ENCODE assay signal across 8 mouse cellular contexts in the genomic region with DNA sequence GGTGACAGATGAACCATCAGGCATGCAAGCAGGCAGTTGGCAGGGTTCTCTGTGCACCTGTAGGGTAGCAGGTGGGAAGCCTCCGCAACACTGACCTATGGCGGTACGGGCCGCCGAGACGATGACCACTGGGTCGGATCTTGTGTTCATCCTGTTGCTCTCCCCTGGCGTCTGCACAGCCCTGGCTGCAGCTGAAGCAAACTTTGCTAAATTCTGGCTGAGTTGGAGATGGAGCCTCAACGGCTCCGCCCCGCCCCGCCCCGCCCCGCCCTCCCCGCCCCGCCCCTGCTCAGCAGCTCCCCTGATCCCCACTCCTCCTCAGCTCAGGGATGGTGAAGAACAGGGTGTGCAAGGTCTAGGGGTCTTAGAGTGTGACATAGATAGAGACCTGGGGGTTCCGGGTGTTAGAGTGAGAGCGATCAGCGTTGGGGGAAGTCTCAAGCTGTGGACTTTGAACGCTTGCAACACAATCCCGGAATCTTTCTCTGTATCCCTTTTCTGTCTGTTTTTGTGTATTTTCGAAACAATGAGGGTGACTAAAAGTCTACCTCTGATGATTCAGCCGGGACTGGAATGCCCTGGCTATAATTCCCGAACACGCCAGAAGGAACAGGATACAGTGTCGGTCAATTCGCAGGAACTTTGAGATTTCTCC. TPM values are rescaled to one million over a fixed set of nuclear protein-coding genes. Genes with fewer than 3 reads are reported as not detected.
DNase-seq lines count a peak whose midpoint lies in the region; ATAC-seq lines count a peak whose summit lies in the region.

Gene Acat3, minus strand, starts transcription at position 450 of the 655 bp plus-strand sequence.

- H3K4me1 ChIP-seq in megakaryocyte, embryonic 14.5 days, result peaks cover 44% of the 10 kb centered on the region

- peak within 1 kb of the TSS; percentile 90 for H3K4me3 ChIP-seq in megakaryocyte, embryonic 14.5 days (replicated peaks)

- H3K27me3 ChIP-seq in megakaryocyte, embryonic 14.5 days (replicated peaks), result no peaks in the 10 kb centered on the region

- peak; percentile 64; the same call in 1 of the 2 replicates for ATAC-seq in cerebellum, adult (ENCODE audit: insufficient number of reproducible peaks, low FRiP score, low TSS enrichment)
- peak; percentile 70 for ATAC-seq in erythroblast, adult 5-6 weeks (replicated peaks; ENCODE audit: low FRiP score, poor library complexity, severe bottlenecking)

- H3K36me3 ChIP-seq in megakaryocyte, embryonic 14.5 days (replicated peaks; ENCODE audit: low read length), result peaks cover 31% of the 10 kb centered on the region

- no peak for DNase-seq in cerebellum, postnatal 4 days (ENCODE audit: low spot score in 2 of 2)
- DNase-seq in adipocyte (ENCODE audit: low spot score), result peak; percentile 52
- peak; percentile 49 for DNase-seq in kidney, adult 18-20 months
- DNase-seq in spleen, postnatal 14 days (ENCODE audit: low spot score in 2 of 2), result no peak
- no peak for DNase-seq in spleen, postnatal 4 days (ENCODE audit: low spot score in 2 of 2)

- H3K9me3 ChIP-seq in megakaryocyte, embryonic 14.5 days, result no peaks in the 10 kb centered on the region

RNA-seq across cellular contexts. Expression of gene Acat3, which starts in this region (rescaled TPM):
- total RNA-seq in erythroblast, adult 5-6 weeks (2015; ENCODE audit: low replicate concordance), result not detected in 2 replicates
- total RNA-seq in erythroblast, adult 5-6 weeks (2017; ENCODE audit: low replicate concordance), result not detected in 2 replicates
- not detected in 2 replicates for polyA plus RNA-seq in megakaryocyte, embryonic 14.5 days (2012; ENCODE audit: insufficient read depth, low replicate concordance)

Comparison
In these comparisons a context has a peak if more than half of its experiments do, and no peak if none do; other contexts are left out.
1. Peak in ATAC-seq in erythroblast, adult 5-6 weeks; RNA of the gene not detected or under 1 TPM.
2. DNase-seq: peak in adipocyte (single experiment) and kidney, adult 18-20 months (single experiment); none in cerebellum, postnatal 4 days (0 of 2), spleen, postnatal 14 days (0 of 2) and spleen, postnatal 4 days (0 of 2).